Mouse (Mus musculus) spleen, adult 18-20 months (tissue): ENCODE data around the gene Iqsec3.

Experiments used
- DNase-seq, 2 experiments: peaks; one replicate each; pipeline ENCODE4 v3.0.0; 2022; ENCODE audit warnings: mixed read lengths in 2 of 2

Iqsec3 gene

DNA sequence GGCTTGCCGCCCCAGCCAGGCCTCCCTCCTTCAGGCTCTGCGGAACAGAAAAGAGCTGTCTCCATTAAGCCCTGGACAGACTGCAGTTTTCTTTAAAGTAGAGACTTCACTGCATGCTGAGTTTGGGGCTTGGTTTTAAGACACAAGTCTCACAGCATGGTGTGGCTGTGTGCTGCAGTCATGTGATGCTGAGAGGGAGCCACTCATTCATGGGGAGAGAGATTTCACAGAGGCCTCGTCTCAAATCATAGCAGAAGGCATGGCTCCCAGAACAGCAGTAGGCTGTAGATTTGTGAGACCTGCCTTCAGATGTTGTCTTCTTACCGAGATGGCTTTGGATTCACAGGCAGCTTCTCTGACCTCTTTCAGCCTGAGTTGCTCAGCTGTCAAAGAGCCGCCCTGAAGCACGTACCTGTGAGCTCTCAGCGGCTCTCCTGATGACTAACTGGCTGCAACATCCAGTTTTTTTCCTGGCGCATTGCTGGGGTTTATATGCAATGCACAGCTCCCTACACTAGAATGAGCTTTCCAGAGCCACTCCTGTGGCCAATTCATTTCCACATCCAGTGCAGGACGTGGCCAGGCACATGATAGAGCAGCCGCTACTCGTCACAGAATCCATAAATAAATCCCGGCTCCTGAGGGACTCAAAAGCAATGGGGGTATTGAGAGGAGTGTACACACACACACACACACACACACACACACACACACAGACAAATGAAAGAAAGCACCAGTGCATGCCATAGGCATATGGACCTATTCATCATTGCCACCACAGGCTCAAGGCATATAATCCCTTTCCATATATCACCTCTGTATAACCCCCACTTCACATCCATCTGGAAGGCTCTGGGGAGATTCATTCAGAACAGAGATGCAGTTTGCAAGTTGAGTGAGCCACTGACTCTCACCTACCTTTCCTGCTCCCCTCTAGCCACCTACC lies 18.7 kb downstream of the Iqsec3 start:
- DNase-seq = no peak

DNA sequence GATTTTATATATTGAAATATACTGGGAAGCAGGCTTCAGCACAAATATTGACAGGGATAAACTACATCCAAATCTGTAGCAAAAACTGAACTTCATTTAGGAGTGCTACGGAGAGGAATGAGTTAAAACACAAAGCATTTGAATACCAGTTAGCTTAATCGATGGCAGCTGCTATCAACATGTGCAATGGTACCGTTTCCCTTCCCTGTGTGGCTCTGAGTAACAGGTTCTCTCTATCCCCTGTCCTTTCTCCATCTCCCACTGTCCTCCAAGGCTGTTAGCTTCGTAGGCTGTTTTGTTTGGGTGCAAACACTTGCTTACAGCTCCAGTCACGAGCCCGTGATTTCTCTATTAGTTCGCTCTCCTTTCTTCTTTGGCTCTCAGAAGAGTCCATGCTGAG lies 19.7 kb downstream of the Iqsec3 start:
- DNase-seq = no peak

DNA sequence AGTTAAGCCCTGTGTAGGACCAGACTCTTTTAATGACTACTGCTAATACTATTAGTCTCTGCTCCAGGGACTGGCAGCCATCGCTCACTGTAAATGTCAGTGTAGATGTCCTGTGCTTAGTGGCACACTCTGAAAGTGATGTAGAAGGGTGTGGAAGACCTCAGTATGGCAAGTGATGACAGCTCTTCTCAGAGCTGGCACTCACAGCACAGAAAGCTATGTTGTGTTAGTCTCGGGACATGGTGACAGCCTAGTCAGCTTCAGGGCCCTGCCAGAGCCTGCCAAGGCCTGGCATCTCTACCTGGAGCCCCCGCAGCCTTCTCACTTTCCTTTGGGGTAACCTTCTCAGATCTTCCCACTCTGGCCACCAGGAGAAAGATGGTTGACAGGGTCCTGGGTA lies 21.8 kb downstream of the Iqsec3 start:
- no peak for DNase-seq

DNA sequence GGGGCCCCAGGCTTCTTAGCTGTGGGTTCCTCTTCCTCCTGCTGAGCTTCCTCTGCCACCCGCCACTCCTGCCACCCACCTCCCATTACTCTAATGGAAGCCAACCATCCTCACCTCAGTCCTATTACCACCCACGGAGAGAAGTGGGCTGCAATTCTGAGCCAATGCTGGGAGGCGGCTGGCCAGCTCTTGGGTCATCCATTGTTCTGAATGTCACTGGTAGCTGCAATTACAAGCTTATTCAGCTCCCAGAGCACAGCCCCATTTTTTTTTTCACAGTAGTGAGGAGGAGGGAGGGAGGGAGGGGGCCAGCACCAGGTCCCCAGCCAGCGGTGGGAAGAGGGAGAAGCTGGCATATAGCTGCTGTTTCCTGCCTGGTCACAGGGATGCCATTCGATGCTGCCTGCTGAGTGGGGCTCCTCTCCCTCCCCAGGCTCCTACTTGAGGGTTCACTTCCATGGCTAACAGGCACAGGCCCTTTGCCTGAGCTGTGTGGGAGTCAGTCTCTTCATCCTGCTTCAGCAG lies 32.7 kb downstream of the Iqsec3 start:
- no peak for DNase-seq

DNA sequence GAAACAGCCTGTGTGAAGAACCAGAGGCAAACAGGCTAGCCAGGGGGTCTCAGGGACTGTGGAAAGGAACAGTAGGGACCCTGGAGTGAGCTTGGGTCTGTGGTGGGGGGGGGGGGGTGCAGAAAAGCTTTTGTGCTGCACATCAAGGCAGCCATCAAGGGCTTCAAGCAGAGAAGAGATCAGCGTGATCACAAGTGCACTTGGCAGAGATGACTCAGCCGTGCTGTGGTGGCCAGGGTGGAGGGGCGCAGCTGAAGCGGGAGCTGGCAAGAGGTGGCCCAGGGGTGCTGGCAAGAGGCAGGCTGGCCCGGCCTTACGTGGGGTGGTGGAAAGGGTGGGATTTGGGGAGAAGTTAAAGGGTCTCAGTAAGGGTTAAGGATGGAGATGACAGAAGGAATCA lies 48.6 kb downstream of the Iqsec3 start:
- no peak for DNase-seq

DNA sequence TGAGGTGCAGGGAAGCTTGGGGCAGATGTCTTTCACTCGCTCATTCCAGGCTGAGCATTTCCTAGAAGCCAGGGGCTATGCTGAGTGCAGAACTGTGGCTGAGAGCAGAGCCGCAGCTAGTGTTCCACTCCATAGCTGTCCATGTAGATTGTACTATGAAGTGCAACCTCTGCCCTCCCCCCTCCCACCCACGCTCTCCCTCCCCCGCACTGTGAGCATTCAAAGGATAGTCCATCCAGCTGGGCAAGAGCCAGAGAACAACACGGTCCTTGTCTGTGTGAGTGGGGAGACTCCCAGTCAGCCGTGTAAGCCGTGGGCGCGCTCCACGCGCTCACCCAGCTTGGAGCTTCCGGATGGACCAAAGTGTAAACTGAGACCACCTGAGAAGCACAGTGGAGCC lies 49.1 kb downstream of the Iqsec3 start:
- DNase-seq = no peak

DNA sequence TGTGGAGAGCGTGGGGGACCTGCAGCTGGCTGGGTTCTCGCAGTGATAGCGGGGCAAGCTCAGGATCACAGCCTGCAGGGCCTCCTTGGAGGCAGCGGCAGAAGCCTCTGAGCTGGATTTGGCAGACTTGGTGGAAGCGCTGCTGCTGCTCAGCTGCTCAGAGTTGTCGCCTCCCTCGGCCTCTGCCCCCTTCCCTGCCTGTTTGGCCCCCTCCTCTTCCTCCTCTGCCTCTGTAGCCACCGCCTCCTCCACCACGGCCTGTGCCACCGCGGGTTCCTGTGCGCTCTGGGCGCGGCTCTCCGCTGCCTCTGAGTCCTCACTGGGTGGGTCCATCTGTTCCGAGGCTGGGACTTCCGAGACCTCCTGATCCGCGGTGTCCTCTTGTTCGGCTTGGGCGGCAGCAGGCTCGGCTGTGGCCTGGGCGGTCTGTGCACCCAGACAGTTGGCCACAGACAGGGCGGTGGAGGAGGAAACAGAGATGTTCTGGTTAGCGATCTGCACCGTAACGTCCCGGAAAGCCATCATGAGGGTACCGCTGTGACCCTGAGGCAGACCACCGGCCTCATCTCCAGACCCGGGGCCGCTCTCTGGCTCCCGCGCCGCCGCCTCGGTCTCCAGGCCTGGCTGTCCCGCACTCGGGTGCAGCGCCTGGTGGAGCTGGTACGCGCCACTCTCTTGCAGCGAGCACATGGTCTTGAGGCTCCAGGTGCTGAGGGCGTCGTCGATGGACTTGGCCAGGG lies 60.8 kb downstream of the Iqsec3 start:
- DNase-seq = no peak

DNA sequence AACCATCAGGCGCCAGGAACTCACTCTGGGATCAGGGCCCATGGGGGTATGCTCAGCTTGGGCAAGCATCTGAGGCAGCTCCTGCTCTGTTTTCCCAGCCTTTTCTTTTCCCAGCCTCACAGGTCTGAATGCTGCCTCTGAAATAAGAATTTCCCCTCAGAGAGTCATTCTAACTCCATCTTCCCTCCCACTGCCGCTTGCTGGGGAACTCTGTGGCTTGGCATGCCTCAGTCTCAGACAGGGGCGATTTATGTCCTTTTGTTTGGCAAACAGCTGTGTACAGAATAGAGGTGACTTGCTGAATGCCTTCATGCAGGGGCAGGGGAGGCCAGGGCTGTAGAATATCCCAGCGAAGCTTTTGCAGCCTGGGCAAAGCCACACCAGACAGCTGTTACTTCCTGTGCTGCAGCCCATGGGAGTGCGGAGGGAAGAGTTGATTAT lies 65.9 kb downstream of the Iqsec3 start:
- DNase-seq = no peak

DNA sequence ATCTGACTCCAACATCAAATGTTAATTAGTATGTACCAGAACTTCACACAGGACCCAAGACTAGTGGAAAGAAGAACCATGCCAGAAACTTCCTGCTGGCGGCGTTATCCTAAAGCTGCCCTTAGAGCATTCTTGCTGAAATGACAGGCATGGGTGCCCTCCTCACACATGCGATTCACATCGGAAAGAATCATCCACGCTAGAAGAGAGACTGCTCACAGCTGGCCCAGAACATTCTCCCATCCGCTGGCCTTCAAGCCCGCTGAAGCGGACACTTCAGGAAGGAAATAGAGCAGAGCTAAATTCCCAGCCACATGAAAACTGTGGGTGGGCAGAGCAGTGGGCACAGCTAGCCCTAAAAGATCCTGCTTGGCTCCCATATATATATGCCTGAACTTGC lies 68.2 kb downstream of the Iqsec3 start:
- no peak for DNase-seq

DNA sequence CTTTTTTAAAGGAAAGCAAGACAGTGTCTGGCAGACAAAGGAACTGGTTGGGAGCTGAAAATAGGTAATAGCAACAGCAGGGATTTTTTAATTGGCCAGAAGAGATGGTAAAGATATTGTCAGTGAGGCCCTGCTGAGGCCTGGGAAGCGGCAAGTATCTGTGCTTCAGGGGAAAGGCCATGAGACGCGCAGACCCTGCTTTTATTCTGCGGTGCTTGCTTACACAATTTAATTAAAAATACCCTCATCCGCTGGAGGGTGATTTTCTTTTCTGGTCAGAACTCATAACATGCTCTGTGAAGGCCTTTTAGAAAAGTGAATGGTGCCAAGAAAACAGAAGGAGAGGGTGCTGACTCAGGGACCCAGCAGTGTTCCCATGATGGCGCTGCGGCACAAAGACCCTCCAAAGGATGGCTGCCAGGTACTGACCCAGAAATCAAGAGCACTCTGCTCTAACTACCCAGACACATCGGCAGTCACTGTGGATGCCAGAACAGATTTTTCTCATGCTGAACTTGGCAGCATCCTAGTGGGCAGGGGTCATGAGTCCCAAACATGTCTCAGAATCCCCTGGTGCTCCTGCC lies 70.7 kb downstream of the Iqsec3 start:
- no peak for DNase-seq

DNA sequence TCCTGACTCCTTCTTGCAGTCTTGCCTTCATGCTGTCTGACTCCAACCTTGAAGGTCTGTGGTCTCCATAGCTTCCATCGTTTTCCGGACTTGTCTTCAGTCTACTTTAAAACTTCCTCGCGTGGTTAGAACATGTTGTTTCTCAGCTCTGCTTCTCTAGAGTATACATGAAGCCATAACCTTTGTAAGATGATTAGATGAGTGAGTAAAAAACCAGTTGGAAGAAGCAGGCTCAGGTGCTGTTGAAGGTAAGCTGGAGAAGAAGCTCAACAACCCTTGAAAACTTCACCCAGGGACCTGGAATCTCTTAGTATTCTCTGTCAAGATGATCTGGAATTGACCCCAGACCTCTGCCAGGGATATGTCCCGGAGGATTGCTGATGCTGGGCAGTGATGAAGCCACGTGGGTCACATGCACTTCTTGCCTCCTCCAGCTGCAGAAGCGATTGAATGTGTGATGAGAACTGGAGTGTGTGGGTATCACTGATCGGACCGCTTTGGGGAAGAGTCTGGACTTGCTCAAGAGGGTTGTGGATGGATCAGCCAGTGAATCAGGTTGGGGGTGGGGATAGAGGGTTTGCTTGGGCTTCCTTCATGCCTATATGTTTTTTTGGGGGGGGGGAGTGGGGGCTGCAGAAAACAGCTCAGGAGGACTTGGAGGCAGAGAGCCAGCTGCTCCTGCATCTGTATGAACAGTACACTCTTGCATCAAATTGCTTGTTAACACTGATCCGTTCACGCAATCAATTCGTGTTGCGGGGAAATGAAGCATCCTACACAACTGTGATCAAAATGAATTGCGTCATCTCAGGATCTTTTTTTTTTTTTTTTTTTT lies 71.4 kb downstream of the Iqsec3 start:
- no peak for DNase-seq

DNA sequence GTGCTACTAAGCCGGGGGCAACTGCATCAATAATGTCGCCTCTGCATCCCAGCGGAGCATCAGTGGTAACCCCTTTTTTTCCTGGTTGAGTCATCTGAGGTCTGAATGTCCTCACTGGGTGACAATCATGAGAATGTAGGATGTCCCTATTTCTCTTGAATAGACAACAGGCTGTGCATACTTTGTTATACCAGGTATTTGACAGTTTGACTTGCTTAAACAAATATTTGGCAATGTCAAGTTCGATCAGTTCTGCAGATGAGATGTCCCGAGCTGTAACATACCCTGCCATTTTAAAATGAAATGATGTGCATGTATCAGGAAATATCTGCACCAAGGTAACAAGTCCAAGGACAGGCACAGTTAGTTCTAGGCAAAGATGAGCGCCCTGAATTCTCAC lies 72.3 kb downstream of the Iqsec3 start:
- DNase-seq = no peak

DNA sequence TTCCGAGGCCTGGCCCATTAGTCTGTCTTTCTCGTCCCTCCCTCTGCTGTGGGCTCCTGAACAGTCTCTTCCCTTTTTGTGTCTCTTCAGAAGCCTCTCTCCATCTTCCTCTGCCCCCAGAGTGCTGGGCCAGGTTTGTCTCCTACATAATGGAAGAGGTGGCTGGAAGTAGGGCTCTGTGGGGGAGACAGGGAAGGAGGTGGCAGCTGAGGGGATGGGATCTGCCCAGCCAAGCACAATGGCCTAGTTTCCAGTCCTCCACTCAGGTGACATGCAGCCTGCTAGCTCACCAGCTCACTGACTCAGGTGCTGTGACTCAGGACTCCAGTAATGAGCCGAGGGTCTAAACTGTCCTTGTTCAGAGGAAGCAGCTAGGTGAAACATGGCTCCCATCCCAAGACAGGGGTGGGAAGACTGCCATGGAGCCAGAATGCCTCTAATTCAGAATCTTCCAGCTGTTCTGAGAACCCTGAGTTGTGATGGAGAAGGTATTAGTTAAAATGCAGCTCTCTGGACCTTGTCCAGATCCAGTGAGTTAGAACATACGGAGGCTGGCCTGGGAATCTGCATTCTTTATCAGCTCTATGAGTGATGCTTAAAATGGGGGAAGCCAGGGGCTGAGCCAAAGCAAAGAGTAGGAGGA lies 80.7 kb downstream of the Iqsec3 start:
- DNase-seq = no peak

DNA sequence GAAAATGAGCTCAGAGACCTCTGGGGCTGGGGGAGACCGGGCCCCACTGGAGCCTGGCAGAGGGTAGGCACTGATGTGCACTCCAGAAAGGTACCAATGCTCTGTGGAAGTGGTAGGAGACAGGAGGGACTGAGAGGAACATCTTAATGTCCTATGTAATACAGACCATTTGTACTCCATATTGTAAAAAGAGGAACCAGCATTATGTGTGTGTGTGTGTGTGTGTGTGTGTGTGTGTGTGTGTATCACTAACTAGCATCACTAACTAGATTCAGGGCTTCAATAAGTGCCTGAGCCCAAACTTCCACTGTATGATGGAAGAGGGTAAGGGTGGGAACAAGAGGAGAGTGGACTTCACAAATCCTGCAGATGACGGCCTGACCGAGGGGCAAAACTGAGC lies 88.1 kb downstream of the Iqsec3 start:
- DNase-seq = no peak

DNA sequence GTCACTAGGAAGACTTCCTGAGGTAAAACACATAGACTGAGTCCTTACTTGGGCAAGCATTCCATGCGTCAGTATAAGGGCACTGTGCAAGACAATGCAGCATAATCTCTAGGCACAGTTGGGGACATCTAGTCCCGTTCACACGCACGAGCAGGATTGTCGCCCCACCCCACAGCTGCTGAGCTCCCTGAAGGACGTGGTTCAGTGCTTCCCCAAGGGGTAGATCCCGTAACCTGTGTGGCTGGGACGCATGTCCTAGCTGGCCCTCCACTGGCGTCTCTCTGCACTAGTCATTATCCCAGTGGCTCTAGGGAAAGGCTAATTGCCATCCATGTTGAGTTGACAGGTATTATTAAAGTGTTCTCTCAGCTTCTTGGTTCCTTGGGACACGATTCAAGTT lies 91.4 kb downstream of the Iqsec3 start:
- DNase-seq = no peak

DNA sequence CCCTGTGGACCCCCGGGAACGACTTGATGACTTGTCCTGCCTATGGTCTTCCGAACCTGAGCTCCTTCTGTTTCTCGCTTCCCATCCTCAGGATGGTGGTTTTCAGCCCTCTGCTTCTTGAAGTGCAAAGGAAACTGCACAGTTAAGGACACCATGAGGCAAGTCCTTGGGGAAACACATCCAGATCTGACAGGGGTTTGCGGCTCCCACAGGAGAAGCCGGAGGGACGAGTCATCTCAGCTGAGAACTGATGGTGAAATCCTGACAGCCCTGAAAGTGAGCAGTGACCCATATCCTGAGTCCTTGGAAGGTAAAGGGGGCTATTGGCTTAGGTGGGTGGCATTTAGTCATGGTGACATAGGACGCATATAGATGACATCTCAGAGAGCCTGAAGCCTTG lies 92.9 kb downstream of the Iqsec3 start:
- no peak for DNase-seq

DNA sequence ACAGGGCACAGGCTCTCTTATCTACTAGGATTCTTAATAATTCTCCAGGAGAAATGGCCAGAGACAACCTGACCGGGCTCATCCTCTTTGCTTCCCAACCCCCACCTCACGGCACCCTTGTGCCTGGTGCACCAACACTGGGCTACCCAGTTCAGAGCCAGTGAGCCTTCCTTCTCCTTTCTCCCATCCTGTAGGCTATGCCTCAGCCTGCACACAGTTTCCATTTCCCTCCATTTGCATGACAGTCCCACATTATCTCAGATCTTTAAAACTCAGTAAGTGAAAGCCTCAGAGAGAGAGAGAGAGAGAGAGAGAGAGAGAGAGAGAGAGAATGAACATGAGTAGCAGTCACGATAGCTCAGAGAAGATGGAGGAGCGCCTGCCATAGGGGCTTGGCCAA lies 95.2 kb downstream of the Iqsec3 start:
- no peak for DNase-seq

DNA sequence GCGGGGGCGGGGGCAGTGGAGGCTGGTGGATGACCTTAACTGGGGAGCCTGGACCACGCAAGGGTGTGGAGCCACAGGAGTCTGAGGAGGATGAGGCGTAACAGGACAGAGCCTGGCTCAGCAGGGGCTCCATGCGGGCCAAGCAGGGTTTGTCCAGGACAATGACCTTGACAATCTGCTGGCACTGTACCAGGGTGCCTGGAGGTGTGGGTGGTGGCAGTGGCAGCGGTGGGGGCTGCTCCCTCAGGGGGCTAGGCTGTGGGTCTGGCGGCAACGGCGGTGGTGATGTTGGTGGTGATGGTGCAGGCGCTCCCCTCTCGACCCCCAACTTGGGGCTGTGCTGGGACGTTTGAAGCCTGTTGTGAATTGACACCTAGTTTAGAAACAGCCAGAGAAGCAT lies 97.3 kb downstream of the Iqsec3 start:
- no peak for DNase-seq

DNA sequence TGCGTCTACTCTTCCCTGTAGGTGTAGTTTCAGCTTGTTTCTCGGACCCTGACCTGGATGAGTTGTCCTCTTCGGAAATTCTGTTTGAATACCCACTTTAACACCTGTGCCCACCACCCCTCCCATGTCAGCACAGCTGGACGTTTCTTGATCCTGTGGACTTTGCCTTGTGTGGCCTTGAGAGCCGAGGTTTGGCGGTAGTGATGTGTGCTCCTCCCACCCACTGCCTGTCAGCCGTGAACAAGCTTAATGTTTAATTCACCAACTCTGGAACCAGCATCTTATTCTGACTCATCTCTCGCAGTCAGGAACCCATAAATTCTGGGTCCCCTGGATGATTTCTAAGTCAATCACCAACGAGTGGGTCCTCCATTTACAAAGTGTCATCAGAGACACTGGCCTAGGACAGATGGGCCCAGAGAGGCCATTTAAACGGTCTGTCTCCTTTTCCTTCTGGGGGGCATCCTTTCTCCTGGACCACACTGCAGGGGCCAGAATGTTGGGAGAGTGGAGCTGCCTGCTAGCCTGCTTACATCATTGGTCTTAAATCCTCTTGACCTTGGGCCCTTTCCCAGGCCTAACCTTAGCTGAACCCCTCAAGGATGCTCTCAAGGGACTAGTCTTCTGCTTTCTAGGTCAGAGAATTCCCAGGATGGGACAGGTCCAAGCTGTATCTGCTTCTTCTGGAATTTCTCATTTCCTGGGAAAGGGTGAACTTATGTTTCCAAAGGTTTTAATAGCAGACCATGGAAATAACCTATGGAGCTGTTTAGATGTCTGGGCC lies 102.1 kb downstream of the Iqsec3 start:
- no peak for DNase-seq

DNA sequence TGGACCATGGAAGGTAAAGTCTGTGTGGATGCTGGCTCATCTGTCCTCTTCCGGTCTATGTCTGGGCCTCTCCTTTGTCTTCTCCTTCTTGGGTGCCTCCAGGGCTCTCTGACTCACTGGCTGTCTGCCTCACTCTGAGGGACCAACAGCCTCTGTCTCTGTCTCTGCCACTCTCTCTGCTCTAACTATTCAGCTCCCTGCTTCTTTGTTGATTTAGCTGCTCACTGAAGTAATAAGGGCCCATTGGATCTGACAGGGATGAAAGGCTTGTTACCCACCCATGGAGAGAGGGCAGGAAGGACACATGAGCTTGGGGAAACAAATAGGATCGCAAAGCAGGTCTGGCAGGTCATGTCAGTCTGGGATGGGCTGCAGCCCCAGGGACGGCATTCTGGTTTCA lies 106.4 kb downstream of the Iqsec3 start:
- no peak for DNase-seq

DNA sequence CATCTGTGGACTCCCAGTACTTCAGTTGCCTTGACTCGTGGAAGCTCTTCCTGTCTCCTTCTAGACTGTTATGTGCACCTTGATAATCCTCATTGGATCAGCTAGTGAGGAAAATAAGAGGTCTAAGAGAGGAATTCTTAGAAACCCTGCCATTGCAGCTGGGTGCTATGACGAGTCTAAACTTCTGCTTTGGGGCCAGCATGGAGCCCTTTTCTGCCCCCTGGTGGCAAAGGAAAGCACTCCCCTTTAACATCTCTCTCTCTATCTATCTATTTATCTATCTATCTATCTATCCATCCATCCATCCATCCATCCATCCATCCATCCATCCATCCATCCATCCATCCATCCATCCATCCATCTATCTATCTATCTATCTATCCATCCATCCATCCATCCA lies 106.9 kb downstream of the Iqsec3 start:
- DNase-seq = peak in 1 of 2 experiments; percentile 45
